Mouse (Mus musculus): Measurements from ENCODE around the gene Olfr1223. TPM values are rescaled to one million over a fixed set of nuclear protein-coding genes. Genes with fewer than 3 reads are reported as not detected.
"Not testable (repeated sequence)": the region's sequence is repeated elsewhere in the genome, so short reads cannot be mapped to it uniquely, and the experiment has no call there.

Olfr1223 gene
- not detected in 2 replicates for polyA plus RNA-seq (2015; fragmentation: Nextera tagmentation; extraction: Ambion mirVana)

DNA sequence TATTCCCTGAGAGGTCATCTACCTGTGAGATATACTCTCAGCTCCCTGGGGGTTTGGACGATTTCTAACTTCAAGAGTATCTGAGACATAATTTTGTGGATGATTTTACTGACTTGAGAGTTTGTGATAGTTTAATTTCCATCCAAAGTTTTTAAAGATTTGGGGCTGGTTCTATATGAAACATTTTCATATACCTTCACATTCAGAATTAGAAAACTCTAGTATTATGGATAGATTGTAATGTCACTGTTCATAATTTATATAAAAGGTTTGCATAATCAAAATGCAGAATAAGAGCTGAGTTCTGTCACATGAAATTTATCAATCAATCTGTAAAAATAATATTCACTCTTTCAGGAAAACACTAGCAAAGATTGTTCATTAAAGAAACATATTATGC is at the start of gene Olfr1223:
TSS of gene Olfr1223 (minus strand) at position 101 of the 400 bp plus-strand sequence.
- no peaks in the 10 kb centered on the region for H3K9me3 ChIP-seq (ENCODE audit: low read length)
- no peak within 1 kb of the TSS for H3K27ac ChIP-seq (ENCODE audit: low read length)
- H3K4me3 ChIP-seq (ENCODE audit: low read length), result no peak within 1 kb of the TSS
- ATAC-seq (ENCODE audit: low FRiP score, low TSS enrichment), result no peak
- no peaks in the 10 kb centered on the region for H3K27me3 ChIP-seq (ENCODE audit: insufficient read depth, low read length)
- H3K4me1 ChIP-seq (ENCODE audit: insufficient read depth, low read length), result no peaks in the 10 kb centered on the region
- 59% methylated on average over 1 of the region's 1 CpGs for WGBS
- no peaks in the 10 kb centered on the region for H3K36me3 ChIP-seq (ENCODE audit: insufficient read depth, low read length)
- H3K9ac ChIP-seq (replicated peaks; ENCODE audit: low read length), result no peak within 1 kb of the TSS
- no peak within 1 kb of the TSS for H3K4me2 ChIP-seq (replicated peaks; ENCODE audit: low read depth, low read length)

DNA sequence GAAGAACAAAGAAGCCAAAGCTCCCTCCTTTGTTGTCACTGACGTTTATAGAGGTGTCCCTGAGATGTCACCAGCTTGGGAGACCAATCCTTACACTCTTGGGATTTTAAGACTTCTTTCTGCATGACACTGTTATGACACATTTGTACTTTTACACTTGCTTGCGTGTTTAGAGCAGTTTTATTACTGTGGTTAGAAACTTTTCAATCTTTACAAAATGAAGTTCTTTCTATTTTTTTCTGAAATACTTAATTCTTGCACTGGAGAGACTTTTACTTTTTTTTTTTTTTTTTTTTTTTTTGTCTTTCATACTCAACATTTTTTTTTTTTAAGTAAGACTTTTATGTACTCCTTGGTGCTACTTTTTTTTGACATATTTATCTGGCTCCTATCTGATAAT is 48.6 kb upstream of the Olfr1223 start, which contains the start of gene Olfr1226:
TSS of gene Olfr1226 (minus strand) at position 101 of the 400 bp plus-strand sequence.
- Histone ChIP-seq H3K9me3 (ENCODE audit: low read length) (no peaks in the 10 kb centered on the region), H3K9ac (replicated peaks; ENCODE audit: low read length) (no peak within 1 kb of the TSS), H3K4me2 (replicated peaks; ENCODE audit: low read depth, low read length) (no peak within 1 kb of the TSS), H3K4me3 (ENCODE audit: low read length) (no peak within 1 kb of the TSS), H3K36me3 (ENCODE audit: insufficient read depth, low read length) (no peaks in the 10 kb centered on the region), H3K4me1 (ENCODE audit: insufficient read depth, low read length) (no peaks in the 10 kb centered on the region), H3K27ac (ENCODE audit: low read length) (no peak within 1 kb of the TSS), H3K27me3 (ENCODE audit: insufficient read depth, low read length) (no peaks in the 10 kb centered on the region)
- no peak for ATAC-seq (ENCODE audit: low FRiP score, low TSS enrichment)
- WGBS, result 54% methylated on average over 2 of the region's 2 CpGs

DNA sequence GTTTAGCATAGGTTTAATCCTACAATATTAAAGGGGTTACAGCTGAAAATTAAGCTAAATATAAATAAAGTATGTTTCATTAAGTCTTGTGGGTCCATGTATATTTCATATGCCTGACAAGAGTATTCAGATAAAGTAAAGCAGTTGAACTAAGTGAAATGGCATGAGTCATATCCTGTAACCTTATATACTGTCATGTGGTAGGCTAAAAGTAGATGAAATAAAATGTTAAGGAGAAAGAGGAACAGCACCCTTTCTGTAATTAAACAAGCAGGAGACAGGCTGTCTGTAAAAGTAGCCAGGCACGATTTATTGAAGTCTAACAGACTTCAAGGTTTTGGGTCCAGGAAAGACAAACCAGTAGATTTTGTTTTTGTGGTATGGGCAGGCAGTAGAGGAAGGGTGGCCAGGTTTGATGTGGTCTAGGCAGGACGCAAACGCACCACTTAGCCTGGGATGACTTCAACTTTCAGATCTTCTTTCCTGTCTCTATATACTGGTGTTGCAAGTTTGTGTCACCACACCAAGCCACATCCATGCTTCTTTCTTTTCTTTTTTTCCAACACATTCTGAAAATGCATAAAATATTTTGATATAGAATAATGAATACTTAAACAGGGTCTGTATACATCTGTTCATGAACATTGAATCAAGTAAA is 45.1 kb upstream of the Olfr1223 start:
- Histone ChIP-seq H3K4me3 (ENCODE audit: low read length) (no peak overlapping the region), H3K27ac (ENCODE audit: low read length) (no peak overlapping the region), H3K4me1 (ENCODE audit: insufficient read depth, low read length) (no peaks in the 10 kb centered on the region), H3K9me3 (ENCODE audit: low read length) (no peaks in the 10 kb centered on the region), H3K9ac (replicated peaks; ENCODE audit: low read length) (no peak overlapping the region), H3K27me3 (ENCODE audit: insufficient read depth, low read length) (no peaks in the 10 kb centered on the region), H3K4me2 (replicated peaks; ENCODE audit: low read depth, low read length) (no peak overlapping the region), H3K36me3 (ENCODE audit: insufficient read depth, low read length) (no peaks in the 10 kb centered on the region)
- no peak for ATAC-seq (ENCODE audit: low FRiP score, low TSS enrichment)
- 83% methylated on average over 3 of the region's 3 CpGs for WGBS

DNA sequence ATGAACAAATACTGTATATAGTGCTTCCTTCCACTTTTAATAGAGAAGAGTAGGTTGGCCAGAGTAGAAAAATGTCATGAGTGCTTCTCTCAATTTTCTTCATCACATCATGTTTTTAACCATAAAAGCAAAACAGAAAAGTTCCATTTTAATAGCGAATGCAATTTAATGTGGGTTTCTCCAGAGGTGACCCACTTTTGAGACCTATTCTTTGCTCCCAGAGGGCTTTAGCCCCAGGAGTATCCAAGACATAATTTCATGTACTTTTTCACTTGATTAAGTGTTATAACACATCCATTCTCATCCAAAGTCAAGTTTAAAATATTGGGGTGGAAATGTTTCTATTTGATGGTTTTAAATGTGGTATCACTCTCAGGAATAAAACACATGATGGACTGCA is 23.2 kb upstream of the Olfr1223 start, which contains the start of gene Olfr1225:
TSS of gene Olfr1225 (minus strand) at position 101 of the 400 bp plus-strand sequence.
- H3K4me2 ChIP-seq (replicated peaks; ENCODE audit: low read depth, low read length), result no peak within 1 kb of the TSS
- H3K9ac ChIP-seq (replicated peaks; ENCODE audit: low read length), result no peak within 1 kb of the TSS
- no peaks in the 10 kb centered on the region for H3K9me3 ChIP-seq (ENCODE audit: low read length)
- no peaks in the 10 kb centered on the region for H3K36me3 ChIP-seq (ENCODE audit: insufficient read depth, low read length)
- no peak within 1 kb of the TSS for H3K4me3 ChIP-seq (ENCODE audit: low read length)
- WGBS, result 85% methylated on average over 1 of the region's 1 CpGs
- no peak within 1 kb of the TSS for H3K27ac ChIP-seq (ENCODE audit: low read length)
- ATAC-seq (ENCODE audit: low FRiP score, low TSS enrichment), result no peak
- no peaks in the 10 kb centered on the region for H3K27me3 ChIP-seq (ENCODE audit: insufficient read depth, low read length)
- H3K4me1 ChIP-seq (ENCODE audit: insufficient read depth, low read length), result no peaks in the 10 kb centered on the region

DNA sequence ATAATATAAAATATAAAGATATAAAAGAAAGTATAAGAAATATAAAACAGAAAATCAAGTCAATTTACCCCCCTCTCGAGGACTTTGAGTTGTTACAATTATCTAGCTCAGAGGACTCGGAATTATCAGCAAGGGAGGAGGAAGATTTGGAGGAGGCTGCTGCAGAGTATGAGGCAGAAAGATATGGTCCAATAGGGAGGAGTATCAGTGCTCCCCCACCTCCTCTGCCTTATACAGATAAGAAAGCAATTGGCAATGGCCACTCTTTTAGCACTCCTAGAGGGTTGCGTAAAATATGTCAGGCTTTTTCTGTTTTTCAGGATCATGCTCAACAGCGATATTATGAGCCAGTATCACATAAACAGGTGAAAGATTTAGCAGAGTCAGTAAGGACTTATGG is 13.4 kb upstream of the Olfr1223 start:
- not testable (repeated sequence) for H3K27ac ChIP-seq (ENCODE audit: low read length); H3K4me2 ChIP-seq (replicated peaks; ENCODE audit: low read depth, low read length); ATAC-seq (ENCODE audit: low FRiP score, low TSS enrichment); H3K9ac ChIP-seq (replicated peaks; ENCODE audit: low read length); H3K4me1 ChIP-seq (ENCODE audit: insufficient read depth, low read length); H3K9me3 ChIP-seq (ENCODE audit: low read length); H3K4me3 ChIP-seq (ENCODE audit: low read length); H3K36me3 ChIP-seq (ENCODE audit: insufficient read depth, low read length); H3K27me3 ChIP-seq (ENCODE audit: insufficient read depth, low read length)
- WGBS, result 90% methylated on average over 4 of the region's 4 CpGs

DNA sequence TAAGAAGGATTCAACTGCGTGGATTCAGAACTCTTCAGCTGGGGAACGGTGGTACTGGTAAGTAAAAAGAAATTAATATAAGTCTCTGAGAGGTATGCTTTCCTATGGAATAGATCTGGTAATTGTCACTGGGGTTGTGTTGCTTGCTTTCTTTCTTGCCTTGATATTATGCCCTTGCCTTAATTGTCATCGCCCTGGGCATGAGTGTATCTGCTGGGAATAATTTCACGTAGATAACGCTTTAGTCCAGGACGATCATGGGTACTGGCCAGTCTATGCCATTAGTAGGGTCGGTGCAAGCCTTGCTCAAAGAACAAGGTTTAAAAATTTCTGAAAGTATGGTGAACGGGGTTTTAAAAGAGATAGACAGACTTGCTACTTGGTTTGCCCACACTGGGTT is 12.6 kb upstream of the Olfr1223 start, which contains the start of gene Olfr1224-ps1:
TSS of gene Olfr1224-ps1 (minus strand) at position 101 of the 400 bp plus-strand sequence.
- H3K9me3 ChIP-seq (ENCODE audit: low read length); H3K27ac ChIP-seq (ENCODE audit: low read length); H3K4me3 ChIP-seq (ENCODE audit: low read length); H3K36me3 ChIP-seq (ENCODE audit: insufficient read depth, low read length); H3K9ac ChIP-seq (replicated peaks; ENCODE audit: low read length); ATAC-seq (ENCODE audit: low FRiP score, low TSS enrichment); H3K4me1 ChIP-seq (ENCODE audit: insufficient read depth, low read length); H3K27me3 ChIP-seq (ENCODE audit: insufficient read depth, low read length); H3K4me2 ChIP-seq (replicated peaks; ENCODE audit: low read depth, low read length): not testable (repeated sequence)
- WGBS, result 93% methylated on average over 8 of the region's 8 CpGs

DNA sequence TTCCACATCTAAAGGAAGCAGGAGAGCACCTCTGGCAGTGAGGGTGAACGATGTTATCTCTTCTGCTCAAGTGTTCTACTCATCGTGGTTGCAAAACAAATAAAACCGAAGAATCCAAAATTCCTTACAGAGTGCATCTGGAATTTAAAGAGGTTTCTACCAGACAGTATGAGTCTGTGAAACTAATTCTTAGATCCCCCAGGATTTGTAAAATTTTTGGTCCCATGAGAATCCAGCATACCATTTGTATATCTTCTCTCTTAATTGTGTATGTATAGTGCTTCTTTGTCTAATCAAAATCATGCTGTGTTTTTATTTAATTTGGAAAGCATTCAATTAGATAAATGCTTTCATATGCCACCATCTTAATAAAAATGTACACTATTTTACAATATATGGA is 18.4 kb downstream of the Olfr1223 start, which contains the start of gene Olfr1222:
TSS of gene Olfr1222 (minus strand) at position 101 of the 400 bp plus-strand sequence.
- no peaks in the 10 kb centered on the region for H3K27me3 ChIP-seq (ENCODE audit: insufficient read depth, low read length)
- no peak within 1 kb of the TSS for H3K9ac ChIP-seq (replicated peaks; ENCODE audit: low read length)
- H3K9me3 ChIP-seq (ENCODE audit: low read length), result no peaks in the 10 kb centered on the region
- H3K4me3 ChIP-seq (ENCODE audit: low read length), result no peak within 1 kb of the TSS
- no peak within 1 kb of the TSS for H3K27ac ChIP-seq (ENCODE audit: low read length)
- H3K36me3 ChIP-seq (ENCODE audit: insufficient read depth, low read length), result no peaks in the 10 kb centered on the region
- no peak for ATAC-seq (ENCODE audit: low FRiP score, low TSS enrichment)
- H3K4me2 ChIP-seq (replicated peaks; ENCODE audit: low read depth, low read length), result no peak within 1 kb of the TSS
- WGBS, result 65% methylated on average over 3 of the region's 3 CpGs
- H3K4me1 ChIP-seq (ENCODE audit: insufficient read depth, low read length), result no peaks in the 10 kb centered on the region

DNA sequence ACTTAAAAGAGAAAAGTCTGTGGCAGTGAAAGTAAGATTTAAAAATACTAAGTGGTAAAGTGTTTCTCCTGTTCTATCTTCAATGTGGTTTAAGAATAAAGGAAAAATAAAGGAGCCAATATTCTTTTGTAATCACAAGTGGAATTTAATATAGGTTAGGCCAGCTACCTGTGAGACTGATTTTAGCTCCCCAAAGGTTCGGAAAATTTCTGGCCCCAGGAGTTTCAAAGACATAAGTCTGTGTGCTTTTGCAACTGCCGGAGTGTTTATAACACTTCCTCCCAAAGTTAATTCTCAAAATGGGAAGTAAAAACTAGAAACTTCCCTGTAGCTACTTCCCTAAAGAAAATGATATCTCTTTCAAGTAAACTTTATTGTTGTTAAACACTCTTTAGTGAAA is 34.2 kb downstream of the Olfr1223 start, which contains the start of gene Olfr1221:
TSS of gene Olfr1221 (minus strand) at position 101 of the 400 bp plus-strand sequence.
- no peak within 1 kb of the TSS for H3K4me3 ChIP-seq (ENCODE audit: low read length)
- H3K9me3 ChIP-seq (ENCODE audit: low read length), result no peaks in the 10 kb centered on the region
- no peaks in the 10 kb centered on the region for H3K36me3 ChIP-seq (ENCODE audit: insufficient read depth, low read length)
- H3K9ac ChIP-seq (replicated peaks; ENCODE audit: low read length), result no peak within 1 kb of the TSS
- H3K4me2 ChIP-seq (replicated peaks; ENCODE audit: low read depth, low read length), result no peak within 1 kb of the TSS
- no peak within 1 kb of the TSS for H3K27ac ChIP-seq (ENCODE audit: low read length)
- ATAC-seq (ENCODE audit: low FRiP score, low TSS enrichment), result no peak
- no peaks in the 10 kb centered on the region for H3K27me3 ChIP-seq (ENCODE audit: insufficient read depth, low read length)
- WGBS, result 87% methylated on average over 2 of the region's 2 CpGs
- H3K4me1 ChIP-seq (ENCODE audit: insufficient read depth, low read length), result no peaks in the 10 kb centered on the region

DNA sequence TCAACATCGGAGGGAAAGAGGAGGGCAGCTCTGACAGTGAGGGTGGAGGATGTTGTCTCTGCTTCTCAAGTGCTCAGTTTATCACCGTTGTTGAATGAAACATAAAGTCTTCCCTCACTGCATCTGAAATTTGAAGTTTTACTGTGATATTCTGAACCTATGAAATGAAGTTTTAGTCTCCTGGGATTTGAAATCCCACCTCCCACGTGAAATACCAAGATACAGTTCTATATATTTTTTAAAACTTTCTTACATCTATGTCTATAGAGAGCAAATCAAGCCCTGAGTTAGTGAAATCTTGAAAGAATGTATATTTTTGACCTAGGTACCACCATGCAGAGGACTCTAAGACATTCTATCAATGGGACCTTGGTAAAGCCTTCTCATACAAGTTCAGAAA is 44.6 kb downstream of the Olfr1223 start, which contains the start of gene Olfr1220:
TSS of gene Olfr1220 (minus strand) at position 101 of the 400 bp plus-strand sequence.
- Histone ChIP-seq H3K27ac (ENCODE audit: low read length) (no peak within 1 kb of the TSS), H3K4me3 (ENCODE audit: low read length) (no peak within 1 kb of the TSS), H3K36me3 (ENCODE audit: insufficient read depth, low read length) (no peaks in the 10 kb centered on the region), H3K9me3 (ENCODE audit: low read length) (no peaks in the 10 kb centered on the region), H3K4me1 (ENCODE audit: insufficient read depth, low read length) (no peaks in the 10 kb centered on the region), H3K9ac (replicated peaks; ENCODE audit: low read length) (no peak within 1 kb of the TSS), H3K27me3 (ENCODE audit: insufficient read depth, low read length) (no peaks in the 10 kb centered on the region), H3K4me2 (replicated peaks; ENCODE audit: low read depth, low read length) (no peak within 1 kb of the TSS)
- 72% methylated on average over 3 of the region's 3 CpGs for WGBS
- no peak for ATAC-seq (ENCODE audit: low FRiP score, low TSS enrichment)

DNA sequence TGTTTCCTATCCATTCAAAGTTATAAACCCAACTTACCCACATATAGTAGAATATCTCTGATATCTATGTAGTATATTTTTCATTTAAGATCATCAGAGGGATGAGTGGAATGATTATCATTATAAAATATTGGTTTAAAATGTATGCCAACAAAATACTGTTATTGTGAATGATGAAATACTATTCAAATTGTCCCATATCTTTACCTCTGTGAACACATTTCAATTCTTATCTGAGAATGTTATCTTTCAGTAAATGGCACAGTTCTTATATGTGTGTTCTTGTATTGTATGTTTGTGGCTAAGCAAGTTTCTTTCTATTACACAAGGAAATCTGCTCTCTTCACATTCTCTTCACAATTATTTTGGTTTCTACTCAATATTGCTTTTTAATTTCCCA is 45.7 kb downstream of the Olfr1223 start:
- Histone ChIP-seq H3K4me1 (ENCODE audit: insufficient read depth, low read length) (no peaks in the 10 kb centered on the region), H3K36me3 (ENCODE audit: insufficient read depth, low read length) (no peaks in the 10 kb centered on the region), H3K27me3 (ENCODE audit: insufficient read depth, low read length) (no peaks in the 10 kb centered on the region), H3K4me3 (ENCODE audit: low read length) (no peak overlapping the region), H3K27ac (ENCODE audit: low read length) (no peak overlapping the region), H3K9ac (replicated peaks; ENCODE audit: low read length) (no peak overlapping the region), H3K9me3 (ENCODE audit: low read length) (no peaks in the 10 kb centered on the region), H3K4me2 (replicated peaks; ENCODE audit: low read depth, low read length) (no peak overlapping the region)
- no peak for ATAC-seq (ENCODE audit: low FRiP score, low TSS enrichment)
